Mouse (Mus musculus) lung, embryonic 14.5 days (tissue): ENCODE data around the gene Ap1ar. TPM values are rescaled to one million over a fixed set of nuclear protein-coding genes. Genes with fewer than 3 reads are reported as not detected.

Source experiments
- ATAC-seq: fragments of 200-750 bp; cut with Nextera tagmentation; 2 replicates; pipeline ENCODE4 v1.8.0; 2017; ENCODE audit warnings: mild to moderate bottlenecking, moderate TSS enrichment, moderate library complexity; ENCODE audit not compliant: insufficient read depth
- DNase-seq: peaks from one replicate; pipeline ENCODE4 v3.0.0-alpha.2; 2015
- H3K27ac ChIP-seq: fragments of 300-500 bp; sonication (generic); 2 replicates; pipeline ENCODE4 v1.5.1; 2014; ENCODE audit warnings: low read depth, mild to moderate bottlenecking, moderate library complexity
- H3K27me3 ChIP-seq: fragments of 300-500 bp; sonication (generic); 2 replicates; pipeline ENCODE4 v1.6.1; 2014; ENCODE audit warnings: low read length, control low read depth; ENCODE audit not compliant: insufficient read depth
- H3K36me3 ChIP-seq: fragments of 300-500 bp; sonication (generic); 2 replicates; pipeline ENCODE4 v1.6.1; 2014; ENCODE audit warnings: control low read depth; ENCODE audit not compliant: insufficient read depth
- H3K4me1 ChIP-seq: fragments of 300-500 bp; sonication (generic); 2 replicates; pipeline ENCODE4 v1.6.1; 2014; ENCODE audit warnings: antibody characterized with exemption, control low read depth; ENCODE audit not compliant: insufficient read depth
- H3K4me2 ChIP-seq: fragments of 300-500 bp; sonication (generic); 2 replicates; pipeline ENCODE4 v1.6.1; 2014; ENCODE audit warnings: mild to moderate bottlenecking
- H3K4me3 ChIP-seq: fragments of 300-500 bp; sonication (generic); 2 replicates; pipeline ENCODE4 v1.5.1; 2014; ENCODE audit warnings: low read depth, low read length
- H3K9ac ChIP-seq: fragments of 300-500 bp; sonication (generic); 2 replicates; pipeline ENCODE4 v1.6.1; 2014
- H3K9me3 ChIP-seq: fragments of 300-500 bp; sonication (generic); 2 replicates; pipeline ENCODE4 v1.6.1; 2016; ENCODE audit warnings: low read depth, low read length, control low read depth
- CTCF ChIP-seq: IDR thresholded peaks from 2 replicates; pipeline ENCODE4 v1.5.1; 2016; ENCODE audit warnings: antibody characterized with exemption, low read depth
- WGBS: fragments of 180-500 bp; shearing (Covaris S2); extraction: QIAGEN DNeasy Blood & Tissue Kit; methylation state at CpG from one replicate; pipeline ENCODE4 v1.1.7; 2014; 5-methylcytosine and 5-hydroxymethylcytosine counted together
- polyA plus RNA-seq: library from polyadenylated mRNA; unstranded; fragments of >200 nt; fragmentation: Nextera tagmentation; extraction: Ambion mirVana; gene quantifications from 2 replicates; pipeline ENCODE4 v1.2.1, GENCODE M21; 2014

Gene Ap1ar
- polyA plus RNA-seq, 1 experiment from 2014 or later = 69.5 TPM

DNA sequence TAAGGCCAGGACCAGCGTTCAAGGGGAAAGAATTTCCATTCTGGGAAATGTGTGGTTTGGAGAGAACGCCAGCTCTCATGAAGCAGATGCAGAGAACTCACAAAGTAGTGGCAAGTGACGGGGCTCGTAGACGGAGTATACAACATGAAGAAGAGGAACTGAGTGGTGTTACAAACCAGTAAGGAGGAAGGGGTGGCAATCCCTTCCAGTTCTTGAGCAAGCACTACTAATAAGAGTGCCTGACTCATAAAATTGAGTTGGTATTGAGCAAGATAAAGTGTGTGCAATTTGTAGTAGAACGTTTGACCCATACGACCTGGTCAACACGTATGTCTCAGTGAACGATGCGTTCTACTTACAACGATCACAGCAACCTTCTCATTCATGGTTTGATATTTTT lies 68.2 kb downstream of the Ap1ar start:
- H3K4me2 ChIP-seq = no peak overlapping the region
- no peak for DNase-seq
- no peaks in the 10 kb centered on the region for H3K36me3 ChIP-seq
- no peaks in the 10 kb centered on the region for H3K4me1 ChIP-seq
- 87% methylated on average over 11 of the region's 11 CpGs for WGBS
- no peak for ATAC-seq
- no peaks in the 10 kb centered on the region for H3K9me3 ChIP-seq
- no peak for TF ChIP-seq CTCF
- no peak overlapping the region for H3K9ac ChIP-seq
- H3K4me3 ChIP-seq = no peak overlapping the region
- H3K27me3 ChIP-seq = no peaks in the 10 kb centered on the region
- no peak overlapping the region for H3K27ac ChIP-seq

GRCm38 (mm10) chr3:127765971-127766370 lies 71.4 kb downstream of the Ap1ar start:
- ATAC-seq (no peak), DNase-seq (no peak)
- Histone ChIP-seq H3K4me1 (no peaks in the 10 kb centered on the region), H3K36me3 (no peaks in the 10 kb centered on the region), H3K27ac (no peak overlapping the region), H3K9ac (no peak overlapping the region), H3K27me3 (no peaks in the 10 kb centered on the region), H3K9me3 (no peaks in the 10 kb centered on the region), H3K4me3 (no peak overlapping the region), H3K4me2 (no peak overlapping the region)
- 57% methylated on average over 3 of the region's 3 CpGs for WGBS
- no peak for TF ChIP-seq CTCF

GRCm38 (mm10) chr3:127764541-127764940 lies 72.8 kb downstream of the Ap1ar start:
- no peaks in the 10 kb centered on the region for H3K4me1 ChIP-seq

GRCm38 (mm10) chr3:127763076-127763612 lies 74.2 kb downstream of the Ap1ar start:
- no peaks in the 10 kb centered on the region for H3K4me1 ChIP-seq
- H3K4me3 ChIP-seq = no peak overlapping the region
- no peak overlapping the region for H3K27ac ChIP-seq
- peak; percentile 58; the same call in 1 of the 2 replicates for ATAC-seq
- no peaks in the 10 kb centered on the region for H3K27me3 ChIP-seq
- H3K4me2 ChIP-seq = no peak overlapping the region
- H3K9me3 ChIP-seq = no peaks in the 10 kb centered on the region
- H3K9ac ChIP-seq = no peak overlapping the region
- no peaks in the 10 kb centered on the region for H3K36me3 ChIP-seq
- peak; percentile 87 for DNase-seq
- 24% methylated on average over 7 of the region's 7 CpGs for WGBS
- TF ChIP-seq CTCF = peak; percentile 90

More at GRCm38 (mm10) chr3:127764541-127764940, 72.8 kb downstream of the Ap1ar start:
- Histone ChIP-seq H3K9ac (no peak overlapping the region), H3K9me3 (no peaks in the 10 kb centered on the region), H3K4me2 (no peak overlapping the region), H3K27ac (no peak overlapping the region), H3K36me3 (no peaks in the 10 kb centered on the region), H3K4me3 (no peak overlapping the region), H3K27me3 (no peaks in the 10 kb centered on the region)
- DNase-seq (no peak), ATAC-seq (no peak)
- WGBS = 56% methylated on average over 5 of the region's 5 CpGs
- TF ChIP-seq CTCF = peak; percentile 28; the same call in 1 of the 2 replicates

GRCm38 (mm10) chr3:127762403-127762802 lies 74.9 kb downstream of the Ap1ar start:
- Histone ChIP-seq H3K27me3 (no peaks in the 10 kb centered on the region), H3K4me2 (no peak overlapping the region), H3K9ac (no peak overlapping the region), H3K9me3 (no peaks in the 10 kb centered on the region), H3K4me1 (no peaks in the 10 kb centered on the region), H3K27ac (no peak overlapping the region), H3K4me3 (no peak overlapping the region), H3K36me3 (no peaks in the 10 kb centered on the region)
- DNase-seq = no peak
- no peak for ATAC-seq
- WGBS = 60% methylated on average over 8 of the region's 8 CpGs
- no peak for TF ChIP-seq CTCF

- H3K27me3 ChIP-seq = no peaks in the 10 kb centered on the region
- H3K27ac ChIP-seq = no peak overlapping the region
- no peaks in the 10 kb centered on the region for H3K9me3 ChIP-seq
- 14% methylated on average over 8 of the region's 8 CpGs for WGBS
- H3K4me1 ChIP-seq = no peaks in the 10 kb centered on the region
- H3K9ac ChIP-seq = no peak overlapping the region
- no peak overlapping the region for H3K4me3 ChIP-seq
- peak; percentile 50; the same call in 1 of the 2 replicates for ATAC-seq
- peak; percentile 65 for TF ChIP-seq CTCF
- H3K4me2 ChIP-seq = no peak overlapping the region
- DNase-seq = peak; percentile 87
- H3K36me3 ChIP-seq = no peaks in the 10 kb centered on the region
These were observed 78.1 kb downstream of the Ap1ar start for GRCm38 (mm10) chr3:127759212-127759611.

DNA sequence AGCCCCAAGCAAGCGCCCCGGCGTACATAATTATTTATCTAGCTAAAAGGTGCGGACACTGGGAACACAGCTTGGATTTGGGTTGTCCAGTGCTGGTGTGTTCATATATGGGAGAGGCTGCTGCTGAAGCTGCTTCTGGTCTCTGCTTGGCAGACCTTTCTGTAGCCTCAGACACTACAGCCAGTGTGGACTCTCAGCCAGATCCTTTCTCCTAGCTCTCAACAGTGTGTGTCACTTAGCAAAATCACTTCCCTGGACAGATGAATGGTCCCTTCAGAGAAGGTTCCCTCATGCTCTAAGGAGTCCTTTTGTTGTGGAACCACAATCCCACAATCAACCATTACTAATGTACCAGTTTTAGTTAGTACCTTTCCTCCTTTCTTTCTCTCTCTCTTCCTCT lies 78.5 kb downstream of the Ap1ar start:
- 29% methylated on average over 4 of the region's 4 CpGs for WGBS
- Histone ChIP-seq H3K4me2 (no peak overlapping the region), H3K36me3 (no peaks in the 10 kb centered on the region), H3K4me1 (no peaks in the 10 kb centered on the region), H3K9me3 (no peaks in the 10 kb centered on the region), H3K27ac (no peak overlapping the region), H3K27me3 (no peaks in the 10 kb centered on the region), H3K4me3 (no peak overlapping the region), H3K9ac (no peak overlapping the region)
- no peak for DNase-seq
- no peak for ATAC-seq
- no peak for TF ChIP-seq CTCF
